Mouse (Mus musculus): ENCODE data around the gene Pym1.

The Pym1 gene

DNA sequence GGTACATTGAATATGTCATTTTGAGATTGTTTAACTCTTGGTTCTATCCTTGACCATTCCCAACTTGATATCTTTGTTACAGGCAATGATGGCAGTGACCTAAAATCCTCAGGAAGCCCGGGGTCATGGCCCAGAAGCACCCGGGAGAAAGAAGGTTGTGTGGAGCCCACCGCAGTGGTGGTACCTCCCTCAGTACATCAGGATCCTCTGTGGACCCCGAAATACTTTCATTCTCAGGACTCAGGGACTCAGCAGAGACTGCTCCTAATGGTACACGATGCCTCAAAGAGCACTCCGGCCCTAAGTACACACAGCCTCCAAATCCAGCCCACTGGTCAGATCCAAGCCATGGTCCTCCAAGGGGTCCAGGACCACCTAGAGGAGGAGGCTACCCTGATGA, 58.4 kb downstream of the Pym1 start:
- no peak for DNase-seq

DNA sequence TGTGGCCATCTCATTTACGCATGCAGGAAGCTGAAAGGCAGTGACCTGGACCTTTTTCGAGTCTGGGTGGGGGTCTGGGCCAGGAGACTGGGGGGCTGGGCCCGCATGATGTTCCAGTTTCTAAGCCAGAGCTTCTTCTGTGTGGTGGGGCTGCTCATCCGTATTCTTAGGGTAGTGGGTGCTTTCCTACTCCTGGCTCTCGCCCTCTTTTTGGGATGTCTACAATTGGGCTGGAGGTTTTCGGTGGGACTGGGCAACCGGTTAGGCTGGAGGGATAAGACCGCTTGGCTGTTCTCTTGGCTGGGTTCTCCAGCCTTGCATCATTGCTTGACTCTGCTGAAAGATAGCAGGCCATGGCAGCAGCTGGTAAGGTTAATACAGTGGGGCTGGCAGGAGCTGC, 59.3 kb downstream of the Pym1 start:
- DNase-seq, result no peak

Measured in kidney, postnatal 10 days (tissue).